Mouse (Mus musculus) bone marrow, adult 2 months (tissue): Measurements from ENCODE around the gene Myh10. TPM values are rescaled to one million over a fixed set of nuclear protein-coding genes. Genes with fewer than 3 reads are reported as not detected.

Source experiments
- H3K27ac ChIP-seq: fragments of 200-500 bp; 2 replicates; pipeline ENCODE4 v1.5.1; 2012; ENCODE audit warnings: low read depth, mild to moderate bottlenecking, control low read depth, inconsistent platforms, low read length; ENCODE audit not compliant: control insufficient read depth, poor library complexity, insufficient read depth
- H3K4me1 ChIP-seq: fragments of 200-500 bp; 2 replicates; pipeline ENCODE4 v1.6.1; 2011; ENCODE audit warnings: low read length; ENCODE audit not compliant: control insufficient read depth, insufficient read depth
- H3K4me3 ChIP-seq: fragments of 200-500 bp; replicated peaks from 2 replicates; pipeline ENCODE3; 2011; ENCODE audit warnings: mild to moderate bottlenecking, low read depth, low read length, control low read depth; ENCODE audit not compliant: control insufficient read depth
- CTCF ChIP-seq: fragments of 200-500 bp; IDR thresholded peaks from 2 replicates; pipeline ENCODE4 v1.5.1; 2011; ENCODE audit warnings: low read length, control low read depth; ENCODE audit not compliant: control insufficient read depth, insufficient read depth
- POLR2A ChIP-seq: fragments of 200-500 bp; IDR thresholded peaks from 2 replicates; pipeline ENCODE4 v1.6.1; 2011; ENCODE audit warnings: low read depth, mild to moderate bottlenecking, control low read depth, low read length, borderline replicate concordance; ENCODE audit not compliant: control insufficient read depth
- WGBS: fragments of 180-500 bp; shearing (Covaris S2); methylation state at CpG from one replicate; pipeline ENCODE4 v1.1.7; 2018; 5-methylcytosine and 5-hydroxymethylcytosine counted together
- polyA plus RNA-seq: library from polyadenylated mRNA; stranded (reverse); fragments of >200 nt; gene quantifications from 2 replicates; pipeline ENCODE4 v1.2.4, GENCODE M21; 2011; ENCODE audit warnings: low replicate concordance; ENCODE audit not compliant: missing spikeins, insufficient read depth, insufficient read length

Gene Myh10
- polyA plus RNA-seq, 1 experiment = 26.7 TPM

DNA sequence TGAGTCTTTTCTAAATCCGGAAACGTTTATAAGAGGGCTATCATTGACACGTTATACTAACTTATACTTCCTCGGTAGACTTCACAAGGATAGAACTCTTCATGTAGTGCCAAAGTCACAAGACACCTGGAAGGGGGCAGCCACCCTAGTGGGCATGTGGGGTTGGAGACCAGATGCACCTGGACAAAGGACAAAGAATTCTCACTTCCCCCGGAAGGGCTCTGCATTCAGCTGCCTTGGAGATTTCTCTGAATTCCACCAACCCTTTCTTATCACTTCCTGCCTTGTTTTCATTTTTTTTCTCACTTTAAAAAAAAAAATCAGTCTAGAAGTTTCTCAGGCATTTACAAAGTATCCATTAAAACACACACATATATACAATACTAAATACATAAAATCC is 894 bp upstream of the Myh10 start:
- 33% methylated on average over 5 of the region's 5 CpGs for WGBS
- no peak overlapping the region for H3K27ac ChIP-seq
- no peak for TF ChIP-seq CTCF
- no peak for TF ChIP-seq POLR2A
- H3K4me3 ChIP-seq = no peak overlapping the region
- H3K4me1 ChIP-seq = no peaks in the 10 kb centered on the region

DNA sequence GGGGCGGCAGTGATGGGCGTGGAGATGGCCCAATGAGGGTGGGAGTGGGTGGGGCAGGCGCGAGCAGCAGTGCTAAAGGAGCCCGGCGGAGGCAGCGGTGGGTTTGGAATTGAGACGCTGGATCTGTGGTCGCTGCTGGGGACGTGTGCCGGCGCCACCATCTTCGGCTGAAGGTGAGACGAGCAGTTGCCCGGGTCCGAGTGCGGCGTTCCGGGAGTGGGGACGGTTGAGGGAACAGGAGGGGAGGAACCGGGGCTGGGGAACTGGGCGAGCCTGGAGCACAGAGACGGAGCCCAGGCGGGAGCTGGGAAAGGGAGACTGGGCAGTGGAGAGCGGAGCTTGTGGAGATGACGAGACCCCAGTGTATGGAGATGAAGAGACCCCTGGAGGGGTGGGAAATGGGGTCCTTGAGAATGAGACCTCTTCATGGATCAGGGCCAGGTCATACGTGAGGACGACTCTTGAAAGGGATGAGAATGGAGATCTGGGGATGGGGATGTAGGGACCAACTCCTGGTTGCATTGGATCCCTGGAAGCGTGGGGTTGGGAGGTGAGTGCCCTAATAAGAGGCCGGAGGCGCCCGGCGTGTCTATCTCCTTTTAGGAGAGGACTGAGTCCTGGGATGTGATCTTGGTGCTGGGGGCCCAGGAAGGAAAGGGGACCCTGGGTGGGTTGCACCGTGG is 792 bp downstream of the Myh10 start:
- 2% methylated on average over 34 of the region's 34 CpGs for WGBS
- no peak for TF ChIP-seq CTCF
- no peak for TF ChIP-seq POLR2A
- H3K4me1 ChIP-seq = no peaks in the 10 kb centered on the region
- peak overlapping the region; percentile 72 for H3K27ac ChIP-seq
- H3K4me3 ChIP-seq = peak overlapping the region; percentile 89

DNA sequence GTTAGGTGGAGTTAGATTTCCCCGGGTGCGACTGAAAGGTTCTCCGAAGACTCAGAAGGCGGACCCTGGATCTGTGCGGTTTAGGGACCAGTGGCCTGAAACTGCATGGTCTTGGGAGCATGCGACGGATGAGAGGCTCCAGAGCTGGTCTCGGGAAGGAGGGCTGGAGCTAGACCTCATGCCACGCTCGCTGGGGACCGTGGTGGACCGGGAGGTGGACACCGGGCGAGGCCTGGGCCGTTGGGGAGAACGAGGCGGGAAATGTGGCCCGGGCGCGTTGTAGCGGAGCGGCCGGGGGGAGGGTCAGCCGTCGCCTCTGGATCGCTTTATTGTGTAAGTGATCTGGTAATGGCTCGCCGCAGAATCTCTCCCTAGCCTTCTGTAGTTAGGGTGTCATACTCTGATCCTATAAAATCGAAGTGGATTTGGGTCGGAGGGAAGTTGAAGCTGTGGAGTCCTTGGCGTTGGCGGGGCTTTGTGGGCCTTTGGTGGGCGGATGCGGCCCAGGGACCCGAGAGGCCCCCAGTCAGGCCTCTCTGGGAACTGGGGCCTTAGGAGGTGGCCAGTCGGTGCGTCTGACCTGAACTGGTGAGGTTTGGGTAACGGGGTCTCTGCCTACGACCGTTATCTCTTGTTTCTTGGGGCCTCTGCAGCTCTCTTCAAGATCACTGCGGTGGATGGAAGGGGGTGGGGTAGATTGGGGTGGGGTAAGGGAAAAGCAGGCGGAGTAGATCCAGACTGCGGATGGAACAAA is 1.5 kb downstream of the Myh10 start:
- Histone ChIP-seq H3K27ac (peak overlapping the region; percentile 72), H3K4me3 (peak overlapping the region; percentile 89), H3K4me1 (no peaks in the 10 kb centered on the region)
- TF ChIP-seq POLR2A (no peak), CTCF (no peak)
- 7% methylated on average over 43 of the region's 43 CpGs for WGBS

DNA sequence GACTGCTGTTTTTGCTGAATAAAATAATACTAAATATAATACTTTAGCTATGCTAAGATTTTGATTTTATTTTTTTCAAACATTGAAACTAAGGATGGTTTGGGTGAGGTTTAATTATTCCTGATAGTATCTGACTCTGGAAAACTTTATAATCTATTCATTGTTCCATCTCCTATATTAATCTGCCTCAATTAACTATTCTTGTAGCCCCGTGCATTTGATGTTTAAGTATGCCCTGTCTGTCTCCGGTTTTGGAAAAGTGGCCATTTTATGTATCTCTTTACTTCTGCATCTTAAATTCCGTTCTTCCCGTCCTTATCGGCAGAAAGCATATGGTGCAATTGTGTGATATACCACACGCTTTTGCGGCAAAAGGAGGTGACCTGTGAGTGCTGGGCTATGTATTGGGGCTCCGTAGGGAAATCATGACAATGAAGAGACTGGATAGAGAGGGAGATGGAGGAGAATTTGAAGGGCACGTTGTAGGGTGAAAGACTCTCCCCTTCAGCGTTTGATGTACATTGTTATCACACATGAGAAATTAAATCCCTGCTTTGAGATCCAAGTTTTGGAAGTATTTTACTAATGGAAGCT is 2.2 kb downstream of the Myh10 start:
- H3K4me1 ChIP-seq = no peaks in the 10 kb centered on the region
- H3K27ac ChIP-seq = no peak overlapping the region
- TF ChIP-seq POLR2A (no peak), CTCF (no peak)
- H3K4me3 ChIP-seq = peak overlapping the region; percentile 27
- 40% methylated on average over 10 of the region's 10 CpGs for WGBS

DNA sequence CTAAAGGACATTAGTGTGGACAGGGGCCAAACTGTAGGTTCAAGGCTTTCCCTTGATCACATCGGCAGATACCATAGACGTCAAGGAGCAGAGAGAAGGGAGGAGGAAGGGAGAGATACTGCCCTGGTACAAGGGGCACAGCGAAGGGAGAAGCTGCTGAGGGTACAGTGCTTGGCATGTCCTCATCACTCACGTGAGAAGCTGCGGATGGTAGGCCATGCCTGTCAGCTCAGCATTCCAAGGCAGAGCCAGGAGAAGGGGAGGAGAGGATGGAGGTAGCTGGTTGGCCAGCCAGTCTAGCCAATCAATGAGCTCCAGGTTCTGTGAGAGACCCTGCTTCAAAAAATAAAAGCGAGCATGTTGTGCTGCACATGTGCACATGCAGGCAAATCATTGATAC is 11.0 kb downstream of the Myh10 start:
- TF ChIP-seq CTCF (no peak), POLR2A (no peak)
- H3K27ac ChIP-seq = no peak overlapping the region
- no peak overlapping the region for H3K4me3 ChIP-seq
- H3K4me1 ChIP-seq = peaks cover 4% of the 10 kb centered on the region; the same call in 1 of the 2 replicates
- WGBS = 81% methylated on average over 6 of the region's 6 CpGs

DNA sequence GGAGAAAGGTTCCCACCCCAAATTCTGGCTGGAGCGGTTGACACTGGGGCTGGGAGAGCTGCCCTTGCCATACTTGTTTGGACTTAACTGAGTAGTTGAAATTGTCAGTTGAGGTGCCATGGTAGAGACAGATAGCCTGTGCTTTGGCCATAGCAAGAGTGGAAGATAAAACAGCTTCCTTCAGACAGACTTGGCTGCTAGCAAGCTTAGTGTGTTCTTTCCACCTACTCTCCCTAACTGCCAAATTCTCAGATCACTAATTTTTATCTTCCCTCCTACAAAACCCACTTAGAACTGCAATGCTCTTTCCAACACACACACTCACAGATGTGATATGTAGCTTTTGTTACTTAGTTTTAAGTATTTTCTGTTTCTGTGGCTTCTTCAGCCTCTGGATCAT is 12.0 kb downstream of the Myh10 start:
- Histone ChIP-seq H3K27ac (no peak overlapping the region), H3K4me1 (peaks cover 4% of the 10 kb centered on the region; the same call in 1 of the 2 replicates), H3K4me3 (no peak overlapping the region)
- TF ChIP-seq CTCF = no peak
- no peak for TF ChIP-seq POLR2A
- 67% methylated on average over 1 of the region's 1 CpGs for WGBS

DNA sequence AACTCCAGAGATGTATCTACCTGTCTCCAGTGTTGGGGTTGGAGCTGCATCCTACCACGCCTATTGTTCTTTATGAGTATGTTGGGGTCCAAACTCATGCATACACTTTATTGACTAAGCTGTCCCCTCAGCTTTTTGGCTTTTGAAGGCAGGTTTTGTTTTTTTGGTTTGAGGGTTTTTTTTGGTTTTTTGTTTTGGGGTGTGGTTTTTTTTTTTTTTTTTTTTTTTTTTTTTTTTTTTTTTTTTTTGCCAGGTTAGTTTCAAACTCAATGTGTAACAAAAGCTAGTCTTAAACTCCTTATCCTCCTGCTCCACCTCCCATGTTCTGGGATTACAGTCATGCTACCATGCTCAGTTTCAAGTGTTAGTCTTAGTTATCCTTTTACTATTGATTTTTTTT is 12.9 kb downstream of the Myh10 start:
- Histone ChIP-seq H3K4me1 (peaks cover 4% of the 10 kb centered on the region; the same call in 1 of the 2 replicates), H3K4me3 (no peak overlapping the region), H3K27ac (no peak overlapping the region)
- WGBS = 86% methylated on average over 1 of the region's 1 CpGs
- TF ChIP-seq CTCF = no peak
- TF ChIP-seq POLR2A = no peak

DNA sequence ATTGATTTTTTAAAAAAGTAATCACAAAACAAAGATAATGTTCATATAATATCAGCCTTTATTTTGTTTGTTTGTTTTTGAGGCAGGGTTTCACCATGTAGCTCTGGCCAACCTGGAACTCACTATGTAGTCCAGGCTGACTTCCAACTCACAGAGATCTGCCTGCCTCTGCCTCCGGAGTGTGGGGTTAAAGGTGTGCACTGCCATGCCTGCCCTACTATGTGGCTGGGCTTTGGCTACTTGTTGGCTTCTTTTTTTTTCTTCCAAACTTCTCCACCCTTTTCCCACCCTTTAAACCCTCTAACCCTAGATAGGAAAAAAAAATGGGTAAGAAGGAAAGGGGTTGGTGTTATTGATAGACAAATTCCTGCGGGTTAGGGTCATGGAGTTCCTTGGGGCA is 13.5 kb downstream of the Myh10 start:
- 98% methylated on average over 2 of the region's 2 CpGs for WGBS
- Histone ChIP-seq H3K4me1 (peaks cover 4% of the 10 kb centered on the region; the same call in 1 of the 2 replicates), H3K4me3 (no peak overlapping the region), H3K27ac (no peak overlapping the region)
- TF ChIP-seq POLR2A = no peak
- TF ChIP-seq CTCF = no peak
